Mouse (Mus musculus) kidney, embryonic 16.5 days (tissue): ENCODE results near the gene Dnajb4. TPM values are rescaled to one million over a fixed set of nuclear protein-coding genes. Genes with fewer than 3 reads are reported as not detected.

Experiments used
- ATAC-seq: fragments of 200-750 bp; cut with Nextera tagmentation; 2 replicates; pipeline ENCODE4 v1.8.0; 2017; ENCODE audit warnings: moderate TSS enrichment; ENCODE audit not compliant: low FRiP score, low TSS enrichment
- H3K27ac ChIP-seq: fragments of 300-500 bp; sonication (generic); 2 replicates; pipeline ENCODE4 v1.5.1; 2014; ENCODE audit warnings: low read length
- H3K27me3 ChIP-seq: fragments of 300-500 bp; sonication (generic); 2 replicates; pipeline ENCODE4 v1.6.1; 2014; ENCODE audit warnings: low read length, control low read depth, mixed read lengths; ENCODE audit not compliant: insufficient read depth
- H3K36me3 ChIP-seq: fragments of 300-500 bp; sonication (generic); 2 replicates; pipeline ENCODE4 v1.6.1; 2014; ENCODE audit warnings: low read length, control low read depth, mixed read lengths; ENCODE audit not compliant: insufficient read depth
- H3K4me1 ChIP-seq: fragments of 300-500 bp; sonication (generic); 2 replicates; pipeline ENCODE4 v1.6.1; 2014; ENCODE audit warnings: low read length, control low read depth, mixed read lengths; ENCODE audit not compliant: insufficient read depth
- H3K4me2 ChIP-seq: fragments of 300-500 bp; sonication (generic); replicated peaks from 2 replicates; pipeline ENCODE4 v1.6.1; 2014; ENCODE audit warnings: low read depth, low read length
- H3K4me3 ChIP-seq: fragments of 300-500 bp; sonication (generic); 2 replicates; pipeline ENCODE4 v1.5.1; 2014; ENCODE audit warnings: mild to moderate bottlenecking, low read length
- H3K9ac ChIP-seq: fragments of 300-500 bp; sonication (generic); replicated peaks from 2 replicates; pipeline ENCODE4 v1.6.1; 2014; ENCODE audit warnings: low read length
- H3K9me3 ChIP-seq: fragments of 300-500 bp; sonication (generic); 2 replicates; pipeline ENCODE4 v1.6.1; 2016; ENCODE audit warnings: low read length, control low read depth
- WGBS: fragments of 180-500 bp; shearing (Covaris S2); extraction: QIAGEN DNeasy Blood & Tissue Kit; methylation state at CpG from one replicate; pipeline ENCODE4 v1.1.7; 2014; 5-methylcytosine and 5-hydroxymethylcytosine counted together
- polyA plus RNA-seq: library from polyadenylated mRNA; unstranded; fragments of >200 nt; fragmentation: Nextera tagmentation; extraction: Ambion mirVana; gene quantifications from 2 replicates; pipeline ENCODE4 v1.2.1, GENCODE M21; 2015

Gene Dnajb4
- polyA plus RNA-seq, 1 experiment from 2014 or later = 34.1 TPM

- Histone ChIP-seq H3K36me3 (no peaks in the 10 kb centered on the region), H3K9me3 (no peaks in the 10 kb centered on the region), H3K4me3 (no peak overlapping the region), H3K27me3 (no peaks in the 10 kb centered on the region), H3K4me2 (no peak overlapping the region), H3K4me1 (peaks cover 8% of the 10 kb centered on the region; the same call in 1 of the 2 replicates), H3K9ac (no peak overlapping the region), H3K27ac (no peak overlapping the region)
- WGBS = 48% methylated on average over 2 of the region's 2 CpGs
- ATAC-seq = 0 out of 2 replicates have a peak, but pooled peaks have one; percentile 23
These were observed 57.0 kb downstream of the Dnajb4 start for GRCm38 (mm10) chr3:152153152-152153551.

- peaks cover 14% of the 10 kb centered on the region; the same call in 1 of the 2 replicates for H3K4me1 ChIP-seq
- H3K27ac ChIP-seq = 0 out of 2 replicates have a peak overlapping the region, but pooled peaks have one; percentile 13
- H3K4me3 ChIP-seq = no peak overlapping the region
- no peaks in the 10 kb centered on the region for H3K36me3 ChIP-seq
- H3K9me3 ChIP-seq = no peaks in the 10 kb centered on the region
- H3K9ac ChIP-seq = no peak overlapping the region
- ATAC-seq = no peak
- WGBS = 90% methylated on average over 1 of the region's 1 CpGs
- no peaks in the 10 kb centered on the region for H3K27me3 ChIP-seq
- no peak overlapping the region for H3K4me2 ChIP-seq
These were observed 57.7 kb downstream of the Dnajb4 start for GRCm38 (mm10) chr3:152152483-152152804.

- ATAC-seq = no peak
- H3K4me3 ChIP-seq = peak overlapping the region; percentile 3; the same call in 1 of the 2 replicates
- peaks cover 14% of the 10 kb centered on the region; the same call in 1 of the 2 replicates for H3K4me1 ChIP-seq
- no peak overlapping the region for H3K9ac ChIP-seq
- H3K27me3 ChIP-seq = no peaks in the 10 kb centered on the region
- H3K4me2 ChIP-seq = peak overlapping the region; percentile 20; the same call in 1 of the 2 replicates
- H3K36me3 ChIP-seq = no peaks in the 10 kb centered on the region
- H3K27ac ChIP-seq = 0 out of 2 replicates have a peak overlapping the region, but pooled peaks have one; percentile 13
- WGBS = 62% methylated on average over 23 of the region's 29 CpGs
- H3K9me3 ChIP-seq = no peaks in the 10 kb centered on the region
These were observed 58.2 kb downstream of the Dnajb4 start for GRCm38 (mm10) chr3:152151725-152152482.

- Histone ChIP-seq H3K4me2 (no peak overlapping the region; the same call in 1 of the 2 replicates), H3K27ac (peak overlapping the region; percentile 83)
- 37% methylated on average over 3 of the region's 3 CpGs for WGBS
These were observed 60.2 kb downstream of the Dnajb4 start for GRCm38 (mm10) chr3:152149863-152150262.

GRCm38 (mm10) chr3:152149449-152149848 is 60.7 kb downstream of the Dnajb4 start:
- WGBS = 62% methylated on average over 7 of the region's 7 CpGs
- H3K27me3 ChIP-seq = no peaks in the 10 kb centered on the region
- H3K4me2 ChIP-seq = no peak overlapping the region; the same call in 1 of the 2 replicates
- peak overlapping the region; percentile 83 for H3K27ac ChIP-seq
- ATAC-seq = no peak
- no peaks in the 10 kb centered on the region for H3K9me3 ChIP-seq
- H3K4me3 ChIP-seq = no peak overlapping the region
- H3K36me3 ChIP-seq = no peaks in the 10 kb centered on the region
- H3K9ac ChIP-seq = no peak overlapping the region
- H3K4me1 ChIP-seq = peaks cover 24% of the 10 kb centered on the region

More at GRCm38 (mm10) chr3:152149863-152150262, 60.2 kb downstream of the Dnajb4 start:
- H3K27me3 ChIP-seq = no peaks in the 10 kb centered on the region
- H3K9me3 ChIP-seq = no peaks in the 10 kb centered on the region
- no peaks in the 10 kb centered on the region for H3K36me3 ChIP-seq
- ATAC-seq = peak; percentile 69
- peaks cover 22% of the 10 kb centered on the region for H3K4me1 ChIP-seq
- no peak overlapping the region for H3K9ac ChIP-seq
- no peak overlapping the region for H3K4me3 ChIP-seq

GRCm38 (mm10) chr3:152147085-152147831 is 62.8 kb downstream of the Dnajb4 start:
- H3K27me3 ChIP-seq = no peaks in the 10 kb centered on the region
- H3K27ac ChIP-seq = no peak overlapping the region
- peaks cover 33% of the 10 kb centered on the region for H3K4me1 ChIP-seq
- ATAC-seq = no peak
- H3K9me3 ChIP-seq = no peaks in the 10 kb centered on the region
- H3K36me3 ChIP-seq = no peaks in the 10 kb centered on the region
- no peak overlapping the region for H3K9ac ChIP-seq
- H3K4me3 ChIP-seq = no peak overlapping the region
- 60% methylated on average over 12 of the region's 12 CpGs for WGBS
- no peak overlapping the region for H3K4me2 ChIP-seq

GRCm38 (mm10) chr3:152145186-152145585 is 64.9 kb downstream of the Dnajb4 start:
- H3K9ac ChIP-seq = no peak overlapping the region
- H3K27me3 ChIP-seq = no peaks in the 10 kb centered on the region
- WGBS = 26% methylated on average over 2 of the region's 2 CpGs
- no peaks in the 10 kb centered on the region for H3K36me3 ChIP-seq
- H3K4me2 ChIP-seq = no peak overlapping the region
- H3K4me3 ChIP-seq = no peak overlapping the region
- no peaks in the 10 kb centered on the region for H3K9me3 ChIP-seq
- peak; percentile 89 for ATAC-seq
- no peak overlapping the region; the same call in 1 of the 2 replicates for H3K27ac ChIP-seq
- peaks cover 33% of the 10 kb centered on the region for H3K4me1 ChIP-seq

- no peak overlapping the region for H3K9ac ChIP-seq
- no peaks in the 10 kb centered on the region for H3K9me3 ChIP-seq
- no peaks in the 10 kb centered on the region for H3K27me3 ChIP-seq
- no peaks in the 10 kb centered on the region for H3K36me3 ChIP-seq
- H3K27ac ChIP-seq = peak overlapping the region; percentile 21
- no peak overlapping the region for H3K4me2 ChIP-seq
- H3K4me3 ChIP-seq = no peak overlapping the region
- peak; percentile 49; the same call in 1 of the 2 replicates for ATAC-seq
- H3K4me1 ChIP-seq = peaks cover 25% of the 10 kb centered on the region
- 51% methylated on average over 6 of the region's 6 CpGs for WGBS
These were observed 67.0 kb downstream of the Dnajb4 start for GRCm38 (mm10) chr3:152142989-152143695.

- Histone ChIP-seq H3K4me3 (no peak overlapping the region), H3K9ac (no peak overlapping the region), H3K9me3 (no peaks in the 10 kb centered on the region), H3K27ac (no peak overlapping the region), H3K4me2 (no peak overlapping the region), H3K36me3 (no peaks in the 10 kb centered on the region), H3K27me3 (no peaks in the 10 kb centered on the region), H3K4me1 (peaks cover 19% of the 10 kb centered on the region)
- WGBS = 63% methylated on average over 3 of the region's 3 CpGs
- ATAC-seq = no peak
These were observed 68.0 kb downstream of the Dnajb4 start for GRCm38 (mm10) chr3:152142146-152142545.
